Mouse (Mus musculus) neural tube, embryonic 14.5 days (tissue): ENCODE data around the gene Dgkb. TPM values are rescaled to one million over a fixed set of nuclear protein-coding genes. Genes with fewer than 3 reads are reported as not detected.

Source experiments
- ATAC-seq: fragments of 200-750 bp; cut with Nextera tagmentation; 2 replicates; pipeline ENCODE4 v1.8.0; 2017; ENCODE audit warnings: low read depth, mild to moderate bottlenecking, moderate TSS enrichment, moderate library complexity
- H3K27ac ChIP-seq: fragments of 300-500 bp; sonication (generic); 2 replicates; pipeline ENCODE4 v1.5.1; 2014; ENCODE audit warnings: low read depth, mild to moderate bottlenecking, control low read depth, low read length, moderate library complexity, mixed read lengths
- H3K27me3 ChIP-seq: fragments of 300-500 bp; sonication (generic); 2 replicates; pipeline ENCODE4 v1.6.1; 2014; ENCODE audit warnings: low read length; ENCODE audit not compliant: control insufficient read depth, insufficient read depth
- H3K36me3 ChIP-seq: fragments of 300-500 bp; sonication (generic); 2 replicates; pipeline ENCODE4 v1.6.1; 2014; ENCODE audit warnings: low read length, mixed read lengths; ENCODE audit not compliant: control insufficient read depth, insufficient read depth
- H3K4me1 ChIP-seq: fragments of 300-500 bp; sonication (generic); 2 replicates; pipeline ENCODE4 v1.6.1; 2014; ENCODE audit warnings: low read length; ENCODE audit not compliant: control insufficient read depth, insufficient read depth
- H3K4me2 ChIP-seq: fragments of 300-500 bp; sonication (generic); 2 replicates; pipeline ENCODE4 v1.6.1; 2014; ENCODE audit warnings: mild to moderate bottlenecking, low read depth, low read length, control low read depth
- H3K4me3 ChIP-seq: fragments of 300-500 bp; sonication (generic); 2 replicates; pipeline ENCODE4 v1.5.1; 2014; ENCODE audit warnings: low read depth, low read length, control low read depth, mixed read lengths
- H3K9ac ChIP-seq: fragments of 300-500 bp; sonication (generic); replicated peaks from 2 replicates; pipeline ENCODE4 v1.6.1; 2014; ENCODE audit warnings: low read depth, mild to moderate bottlenecking, control low read depth, low read length, mixed read lengths
- H3K9me3 ChIP-seq: fragments of 300-500 bp; sonication (generic); 2 replicates; pipeline ENCODE4 v1.6.1; 2016; ENCODE audit warnings: low read length; ENCODE audit not compliant: control insufficient read depth
- WGBS: fragments of 180-500 bp; shearing (Covaris S2); extraction: QIAGEN DNeasy Blood & Tissue Kit; methylation state at CpG from one replicate; pipeline ENCODE4 v1.1.7; 2014; 5-methylcytosine and 5-hydroxymethylcytosine counted together
- polyA plus RNA-seq: library from polyadenylated mRNA; unstranded; fragments of >200 nt; fragmentation: Nextera tagmentation; extraction: Ambion mirVana; gene quantifications from 2 replicates; pipeline ENCODE4 v1.2.1, GENCODE M21; 2014

Gene Dgkb
- polyA plus RNA-seq, 1 experiment from 2014 or later = 10.1 TPM

GRCm38 (mm10) chr12:38303841-38304240 lies 486.3 kb downstream of the Dgkb start:
- Histone ChIP-seq H3K9me3 (no peaks in the 10 kb centered on the region), H3K36me3 (no peaks in the 10 kb centered on the region), H3K4me3 (no peak overlapping the region), H3K27me3 (no peaks in the 10 kb centered on the region), H3K4me2 (no peak overlapping the region), H3K9ac (no peak overlapping the region), H3K4me1 (no peaks in the 10 kb centered on the region), H3K27ac (no peak overlapping the region)
- ATAC-seq = peak; percentile 60; the same call in 1 of the 2 replicates
- WGBS = 16% methylated on average over 3 of the region's 3 CpGs

GRCm38 (mm10) chr12:38304245-38304644 lies 486.7 kb downstream of the Dgkb start:
- WGBS = 84% methylated on average over 3 of the region's 3 CpGs
- Histone ChIP-seq H3K27ac (no peak overlapping the region), H3K9me3 (no peaks in the 10 kb centered on the region), H3K36me3 (no peaks in the 10 kb centered on the region), H3K27me3 (no peaks in the 10 kb centered on the region), H3K9ac (no peak overlapping the region), H3K4me3 (no peak overlapping the region), H3K4me1 (no peaks in the 10 kb centered on the region), H3K4me2 (no peak overlapping the region)
- ATAC-seq = no peak

- H3K9me3 ChIP-seq = no peaks in the 10 kb centered on the region
- H3K4me2 ChIP-seq = no peak overlapping the region
- no peaks in the 10 kb centered on the region for H3K36me3 ChIP-seq
- no peak overlapping the region for H3K27ac ChIP-seq
- no peak overlapping the region for H3K9ac ChIP-seq
- H3K27me3 ChIP-seq = no peaks in the 10 kb centered on the region
- ATAC-seq = no peak
- H3K4me3 ChIP-seq = no peak overlapping the region
- no peaks in the 10 kb centered on the region for H3K4me1 ChIP-seq
Observed at GRCm38 (mm10) chr12:38309885-38310284, 492.4 kb downstream of the Dgkb start.

- Histone ChIP-seq H3K4me1 (no peaks in the 10 kb centered on the region), H3K36me3 (no peaks in the 10 kb centered on the region), H3K9me3 (no peaks in the 10 kb centered on the region), H3K4me3 (no peak overlapping the region), H3K27ac (no peak overlapping the region), H3K27me3 (no peaks in the 10 kb centered on the region), H3K4me2 (no peak overlapping the region), H3K9ac (no peak overlapping the region)
- no peak for ATAC-seq
- WGBS = 22% methylated on average over 1 of the region's 1 CpGs
Observed at GRCm38 (mm10) chr12:38327729-38328271, 510.3 kb downstream of the Dgkb start.

- H3K4me1 ChIP-seq = no peaks in the 10 kb centered on the region
- H3K4me2 ChIP-seq = no peak overlapping the region
- no peak overlapping the region for H3K4me3 ChIP-seq
- H3K27ac ChIP-seq = no peak overlapping the region
- H3K9me3 ChIP-seq = no peaks in the 10 kb centered on the region
- H3K36me3 ChIP-seq = no peaks in the 10 kb centered on the region
- no peak overlapping the region for H3K9ac ChIP-seq
- ATAC-seq = no peak
- H3K27me3 ChIP-seq = no peaks in the 10 kb centered on the region
Observed at GRCm38 (mm10) chr12:38328779-38329178, 511.3 kb downstream of the Dgkb start.

DNA sequence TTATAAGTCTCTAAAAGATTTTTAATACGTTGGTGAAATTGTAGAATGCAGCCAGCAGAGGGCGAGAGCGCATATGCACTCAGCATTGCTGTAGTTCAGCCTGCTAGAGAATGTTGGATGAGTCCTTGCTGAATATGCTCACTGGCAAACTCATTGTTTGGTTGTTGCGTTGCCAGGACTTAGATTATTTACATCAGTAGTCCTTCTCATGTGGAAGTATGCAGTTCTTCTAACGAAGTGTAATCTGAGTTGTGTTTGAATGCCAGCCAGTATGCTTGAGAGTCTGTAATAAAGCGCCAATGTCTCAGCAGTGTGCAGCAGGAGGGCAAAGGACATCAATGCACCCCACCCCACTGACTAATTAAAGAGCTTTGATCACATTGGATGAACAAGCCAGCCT lies 525.1 kb downstream of the Dgkb start:
- 8% methylated on average over 6 of the region's 6 CpGs for WGBS
- Histone ChIP-seq H3K27ac (no peak overlapping the region), H3K4me1 (no peaks in the 10 kb centered on the region), H3K36me3 (no peaks in the 10 kb centered on the region), H3K9me3 (no peaks in the 10 kb centered on the region), H3K4me2 (0 out of 2 replicates have a peak overlapping the region, but pooled peaks have one; percentile 28), H3K4me3 (no peak overlapping the region), H3K27me3 (no peaks in the 10 kb centered on the region), H3K9ac (no peak overlapping the region)
- ATAC-seq = peak; percentile 90

DNA sequence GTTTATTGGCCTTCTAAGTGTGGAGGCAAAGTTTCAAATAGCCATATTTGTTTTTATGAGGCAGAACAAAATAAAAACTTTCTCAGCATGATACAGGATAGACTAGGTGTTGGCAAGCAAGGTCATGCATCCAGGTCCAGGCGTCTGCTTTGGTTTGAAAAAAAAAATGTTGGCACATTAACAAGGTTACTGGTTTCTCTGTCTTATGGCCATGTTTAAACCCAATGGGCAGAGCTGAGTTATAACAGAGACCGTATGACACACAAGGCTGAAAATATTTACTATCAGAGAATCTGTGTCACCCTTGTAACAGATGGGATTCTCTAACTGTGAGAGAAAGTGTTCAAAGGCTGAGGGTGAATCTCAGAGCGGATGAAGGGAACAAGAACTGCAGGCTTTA lies 535.0 kb downstream of the Dgkb start:
- WGBS = 90% methylated on average over 3 of the region's 3 CpGs
- no peaks in the 10 kb centered on the region for H3K27me3 ChIP-seq

GRCm38 (mm10) chr12:38356386-38356785 lies 538.9 kb downstream of the Dgkb start:
- Histone ChIP-seq H3K4me3 (no peak overlapping the region), H3K9me3 (no peaks in the 10 kb centered on the region), H3K9ac (no peak overlapping the region)

More for the DNA sequence above, 535.0 kb downstream of the Dgkb start:
- Histone ChIP-seq H3K27ac (no peak overlapping the region), H3K9me3 (no peaks in the 10 kb centered on the region), H3K4me2 (no peak overlapping the region), H3K9ac (no peak overlapping the region), H3K36me3 (no peaks in the 10 kb centered on the region), H3K4me1 (no peaks in the 10 kb centered on the region), H3K4me3 (no peak overlapping the region)
- ATAC-seq = no peak

GRCm38 (mm10) chr12:38361491-38361890 lies 544.0 kb downstream of the Dgkb start:
- no peak overlapping the region for H3K4me3 ChIP-seq
- no peaks in the 10 kb centered on the region for H3K27me3 ChIP-seq
- no peak overlapping the region for H3K9ac ChIP-seq
- H3K9me3 ChIP-seq = no peaks in the 10 kb centered on the region
- no peaks in the 10 kb centered on the region for H3K4me1 ChIP-seq
- no peaks in the 10 kb centered on the region for H3K36me3 ChIP-seq
- ATAC-seq = no peak
- 92% methylated on average over 4 of the region's 4 CpGs for WGBS
- H3K27ac ChIP-seq = no peak overlapping the region
- no peak overlapping the region for H3K4me2 ChIP-seq

More at GRCm38 (mm10) chr12:38356386-38356785, 538.9 kb downstream of the Dgkb start:
- no peak overlapping the region for H3K4me2 ChIP-seq
- no peak for ATAC-seq
- H3K4me1 ChIP-seq = no peaks in the 10 kb centered on the region
- H3K36me3 ChIP-seq = no peaks in the 10 kb centered on the region
- no peak overlapping the region for H3K27ac ChIP-seq
- WGBS = 97% methylated on average over 1 of the region's 1 CpGs
- H3K27me3 ChIP-seq = no peaks in the 10 kb centered on the region
